Mouse (Mus musculus) C2C12 (cell line): Measurements from ENCODE around the gene Ncbp3. TPM values are rescaled to one million over a fixed set of nuclear protein-coding genes. Genes with fewer than 3 reads are reported as not detected.
"Not testable (repeated sequence)": the region's sequence is repeated elsewhere in the genome, so short reads cannot be mapped to it uniquely, and the experiment has no call there.

Source experiments
- H3K27me3 ChIP-seq: one replicate; pipeline ENCODE4 v1.6.1; 2011; ENCODE audit not compliant: control insufficient read depth, insufficient read depth, insufficient read length
- H3K36me3 ChIP-seq: one replicate; pipeline ENCODE4 v1.6.1; 2011; ENCODE audit not compliant: control insufficient read depth, insufficient read depth
- H3K4me3 ChIP-seq: one replicate; pipeline ENCODE4 v1.5.1; 2011; ENCODE audit warnings: mild to moderate bottlenecking, control low read depth; ENCODE audit not compliant: poor library complexity, insufficient read depth, severe bottlenecking
- H3K79me2 ChIP-seq: one replicate; pipeline ENCODE4 v1.6.1; 2011; ENCODE audit not compliant: control insufficient read depth, insufficient read depth
- H3K79me3 ChIP-seq: one replicate; pipeline ENCODE4 v1.6.1; 2011; ENCODE audit warnings: low read depth, control low read depth
- H3ac ChIP-seq: one replicate; pipeline ENCODE3; 2011; ENCODE audit warnings: low read depth; ENCODE audit not compliant: control insufficient read depth, insufficient read length
- CEBPB ChIP-seq: IDR thresholded peaks from one replicate; pipeline ENCODE4 v1.6.1; 2011; ENCODE audit warnings: low read depth, mild to moderate bottlenecking, control low read depth, moderate library complexity
- CTCF ChIP-seq: IDR thresholded peaks from one replicate; pipeline ENCODE4 v1.5.1; 2011; ENCODE audit not compliant: control insufficient read depth, insufficient read depth, insufficient read length
- FOSL1 ChIP-seq: IDR thresholded peaks from one replicate; pipeline ENCODE4 v1.8.0; 2011; ENCODE audit warnings: mild to moderate bottlenecking, low read length; ENCODE audit not compliant: poor library complexity, insufficient read depth, severe bottlenecking
- MAX ChIP-seq: IDR thresholded peaks from one replicate; pipeline ENCODE4 v1.6.1; 2011; ENCODE audit warnings: mild to moderate bottlenecking, control low read depth
- MYOD1 ChIP-seq: IDR thresholded peaks from one replicate; pipeline ENCODE4 v1.6.1; 2011; ENCODE audit warnings: low read depth; ENCODE audit not compliant: control insufficient read depth, insufficient read length
- MYOG ChIP-seq: IDR thresholded peaks from one replicate; pipeline ENCODE4 v1.6.1; 2011; ENCODE audit not compliant: control insufficient read depth, insufficient read length; ENCODE audit errors: extremely low read depth
- USF1 ChIP-seq: IDR thresholded peaks from one replicate; pipeline ENCODE4 v1.6.1; 2011; ENCODE audit warnings: low read depth, mild to moderate bottlenecking, control low read depth, moderate library complexity
- polyA plus RNA-seq: library from polyadenylated mRNA; unstranded; fragments of >200 nt; fragmentation: generic; extraction: Trizol; gene quantifications from one replicate; pipeline ENCODE4 v1.2.1, GENCODE M21; 2012; ENCODE audit warnings: missing spikeins

The Ncbp3 gene
- polyA plus RNA-seq, 1 experiment: 3.6 TPM

- TF ChIP-seq MYOG (no peak), MAX (no peak), CEBPB (no peak), CTCF (no peak), USF1 (no peak), MYOD1 (no peak), FOSL1 (no peak)
- H3ac ChIP-seq: no peak overlapping the region
These were observed 53.7 kb downstream of the Ncbp3 start for GRCm38 (mm10) chr11:73101308-73101707.

GRCm38 (mm10) chr11:73105246-73105645 is 57.7 kb downstream of the Ncbp3 start:
- Histone ChIP-seq H3K79me3 (no peaks in the 10 kb centered on the region), H3K36me3 (no peaks in the 10 kb centered on the region), H3ac (no peak overlapping the region), H3K4me3 (no peak overlapping the region), H3K27me3 (no peaks in the 10 kb centered on the region), H3K79me2 (no peaks in the 10 kb centered on the region)
- TF ChIP-seq FOSL1 (no peak), CEBPB (no peak), MAX (no peak), MYOD1 (no peak), USF1 (no peak), CTCF (no peak), MYOG (no peak)

More at GRCm38 (mm10) chr11:73101308-73101707, 53.7 kb downstream of the Ncbp3 start:
- no peaks in the 10 kb centered on the region for H3K79me2 ChIP-seq
- no peak overlapping the region for H3K4me3 ChIP-seq
- no peaks in the 10 kb centered on the region for H3K27me3 ChIP-seq
- no peaks in the 10 kb centered on the region for H3K36me3 ChIP-seq
- no peaks in the 10 kb centered on the region for H3K79me3 ChIP-seq

GRCm38 (mm10) chr11:73107358-73107757 is 59.8 kb downstream of the Ncbp3 start:
- H3K79me2 ChIP-seq, H3K79me3 ChIP-seq, H3K4me3 ChIP-seq, H3K27me3 ChIP-seq, H3K36me3 ChIP-seq, H3ac ChIP-seq: not testable (repeated sequence)

- TF ChIP-seq FOSL1 (no peak), MAX (no peak), CEBPB (no peak), CTCF (no peak), MYOG (no peak), USF1 (no peak), MYOD1 (no peak)
- Histone ChIP-seq H3K27me3 (no peaks in the 10 kb centered on the region), H3ac (no peak overlapping the region), H3K4me3 (no peak overlapping the region), H3K79me3 (no peaks in the 10 kb centered on the region), H3K36me3 (no peaks in the 10 kb centered on the region), H3K79me2 (no peaks in the 10 kb centered on the region)
These were observed 60.8 kb downstream of the Ncbp3 start for GRCm38 (mm10) chr11:73108195-73108897.

GRCm38 (mm10) chr11:73108898-73109625 is 61.5 kb downstream of the Ncbp3 start:
- H3ac ChIP-seq: no peak overlapping the region
- H3K27me3 ChIP-seq: no peaks in the 10 kb centered on the region
- TF ChIP-seq USF1: no peak
- no peak for TF ChIP-seq CEBPB
- no peak for TF ChIP-seq CTCF
- no peak for TF ChIP-seq FOSL1
- TF ChIP-seq MYOD1: no peak
- no peak for TF ChIP-seq MYOG
- no peak for TF ChIP-seq MAX
- no peaks in the 10 kb centered on the region for H3K79me3 ChIP-seq
- no peaks in the 10 kb centered on the region for H3K36me3 ChIP-seq
- no peak overlapping the region for H3K4me3 ChIP-seq
- H3K79me2 ChIP-seq: no peaks in the 10 kb centered on the region

- TF ChIP-seq CTCF (no peak), MAX (no peak), MYOD1 (no peak), CEBPB (no peak), USF1 (no peak), FOSL1 (no peak), MYOG (no peak)
- no peak overlapping the region for H3K4me3 ChIP-seq
- H3ac ChIP-seq: no peak overlapping the region
- no peaks in the 10 kb centered on the region for H3K79me3 ChIP-seq
- no peaks in the 10 kb centered on the region for H3K79me2 ChIP-seq
- no peaks in the 10 kb centered on the region for H3K27me3 ChIP-seq
- no peaks in the 10 kb centered on the region for H3K36me3 ChIP-seq
These were observed 62.4 kb downstream of the Ncbp3 start for GRCm38 (mm10) chr11:73109941-73110340.
